Comparison of ENCODE assay signal across 9 mouse cellular contexts in genomic region chr5:111755330-111755729, GRCm38 (mm10). TPM values are rescaled to one million over a fixed set of nuclear protein-coding genes. Genes with fewer than 3 reads are reported as not detected.
A peak's percentile ranks its signal among the peaks of the same experiment; 100 is the strongest.
DNase-seq lines count a peak whose midpoint lies in the region; ATAC-seq and TF ChIP-seq lines count a peak whose summit lies in the region.
"Had no signal": no experiment of that assay in that cellular context is flagged by ENCODE, and none has a peak within 500 bp of the region (broad histone marks: within the 10 kb centered on the region; RNA-seq: fewer than 3 reads in every experiment).

No protein-coding gene starts in this region.

- TF ChIP-seq CTCF in liver, postnatal 0 days (IDR thresholded peaks at IDR 0.05; ENCODE audit: low read depth) = no peak

- intact Hi-C loops in gastrocnemius, postnatal 14 days (cut with DNase I; ENCODE audit: low total_unique reads) = no loop called here

- 0 out of 2 replicates have a peak, but pooled peaks have one; percentile 38 for ATAC-seq in frontal cortex, adult (ENCODE audit: low TSS enrichment)
- ATAC-seq in forebrain, embryonic 16.5 days = peak; percentile 60
- ATAC-seq in liver, postnatal 0 days = peak; percentile 45; the same call in 1 of the 2 replicates
- ATAC-seq in inflammation-experienced regulatory T-cells, adult 6 months = no peak

- no peak for TF ChIP-seq EP300 in liver, postnatal 0 days (IDR thresholded peaks at IDR 0.05; ENCODE audit: low read depth)

- H3K27ac ChIP-seq in forebrain, embryonic 16.5 days (ENCODE audit: low read length) = peak overlapping the region; percentile 99
- H3K27ac ChIP-seq in liver, postnatal 0 days (ENCODE audit: low read depth) = no peak overlapping the region

- no peaks in the 10 kb centered on the region for H3K9me3 ChIP-seq in forebrain, embryonic 16.5 days (ENCODE audit: control insufficient read depth, low read length)
- H3K9me3 ChIP-seq in liver, postnatal 0 days (ENCODE audit: low read length) = no peaks in the 10 kb centered on the region

- H3K36me3 ChIP-seq in forebrain, embryonic 16.5 days (ENCODE audit: control insufficient read depth, insufficient read depth) = no peaks in the 10 kb centered on the region
- no peaks in the 10 kb centered on the region for H3K36me3 ChIP-seq in liver, postnatal 0 days (replicated peaks; ENCODE audit: insufficient read depth, low read length)

- H3K4me3 ChIP-seq in forebrain, embryonic 16.5 days (replicated peaks; ENCODE audit: low read length) = no peak overlapping the region; the same call in 1 of the 2 replicates
- no peak overlapping the region for H3K4me3 ChIP-seq in liver, postnatal 0 days (ENCODE audit: low read depth, low read length)

- H3K27me3 ChIP-seq in forebrain, embryonic 16.5 days (replicated peaks; ENCODE audit: control insufficient read depth, insufficient read depth, low read length) = no peaks in the 10 kb centered on the region
- no peaks in the 10 kb centered on the region for H3K27me3 ChIP-seq in liver, postnatal 0 days (ENCODE audit: insufficient read depth, low read length)

- DNase-seq in frontal cortex, postnatal 25 days (ENCODE audit: low spot score in 2 of 2) = no peak
- DNase-seq in B cell, adult 2 months = peak; percentile 11 to 16
- no peak for DNase-seq in liver, postnatal 0 days
- DNase-seq in cerebellum, postnatal 14 days = no peak
- no peak for DNase-seq in gastrocnemius, postnatal 14 days

- WGBS in forebrain, embryonic 16.5 days = 4% methylated on average over 5 of the region's 5 CpGs
- WGBS in liver, postnatal 0 days (ENCODE audit: insufficient replicate concordance) = 14% methylated on average over 5 of the region's 5 CpGs

- H3K9ac ChIP-seq in forebrain, embryonic 16.5 days (replicated peaks; ENCODE audit: low read depth, low read length) = no peak overlapping the region
- H3K9ac ChIP-seq in liver, postnatal 0 days (replicated peaks) = no peak overlapping the region

- peaks cover 47% of the 10 kb centered on the region for H3K4me1 ChIP-seq in forebrain, embryonic 16.5 days (replicated peaks; ENCODE audit: control insufficient read depth, insufficient read depth, low read length)
- H3K4me1 ChIP-seq in liver, postnatal 0 days (ENCODE audit: insufficient read depth) = no peaks in the 10 kb centered on the region

- peak overlapping the region; percentile 57 for H3K4me2 ChIP-seq in forebrain, embryonic 16.5 days (ENCODE audit: low read length)
- no peak overlapping the region for H3K4me2 ChIP-seq in liver, postnatal 0 days (ENCODE audit: low read depth, low read length)

RNA-seq across cellular contexts. Expression of gene Gm26897, which starts 21.6 kb away (rescaled TPM):
- polyA plus RNA-seq in forebrain, embryonic 16.5 days (2015; fragmentation: Nextera tagmentation; extraction: Ambion mirVana) = not detected in 2 replicates
- not detected in 2 replicates for polyA plus RNA-seq in liver, postnatal 0 days (2015; fragmentation: Nextera tagmentation; extraction: Ambion mirVana)
- not detected for total RNA-seq in gastrocnemius, postnatal 14 days (2021)
- not detected for polyA plus RNA-seq in inflammation-experienced regulatory T-cells, adult 6 months (2017; shearing (Covaris generic))
- polyA plus RNA-seq: testis, adult 2 months had no signal

Comparison
In these comparisons a context has a peak if more than half of its experiments do, and no peak if none do; other contexts are left out.
1. DNase-seq: peak in B cell, adult 2 months (2 of 2); none in frontal cortex, postnatal 25 days (0 of 2), liver, postnatal 0 days (single experiment), cerebellum, postnatal 14 days (0 of 2) and gastrocnemius, postnatal 14 days (single experiment).